Mouse (Mus musculus) adipocyte (in vitro differentiated cells): ENCODE data around the gene Stard13.
A peak's percentile ranks its signal among the peaks of the same experiment; 100 is the strongest.

Experiments
- DNase-seq: peaks from one replicate; pipeline ENCODE4 v3.0.0-alpha.2; 2016; ENCODE audit warnings: low spot score

Gene Stard13

GRCm38 (mm10) chr5:151142241-151142640 is 91.4 kb downstream of the Stard13 start:
- peak; percentile 91 for DNase-seq

GRCm38 (mm10) chr5:151137901-151138300 is 95.7 kb downstream of the Stard13 start:
- DNase-seq, result peak; percentile 55

GRCm38 (mm10) chr5:151137311-151137710 is 96.3 kb downstream of the Stard13 start:
- DNase-seq, result no peak

DNA sequence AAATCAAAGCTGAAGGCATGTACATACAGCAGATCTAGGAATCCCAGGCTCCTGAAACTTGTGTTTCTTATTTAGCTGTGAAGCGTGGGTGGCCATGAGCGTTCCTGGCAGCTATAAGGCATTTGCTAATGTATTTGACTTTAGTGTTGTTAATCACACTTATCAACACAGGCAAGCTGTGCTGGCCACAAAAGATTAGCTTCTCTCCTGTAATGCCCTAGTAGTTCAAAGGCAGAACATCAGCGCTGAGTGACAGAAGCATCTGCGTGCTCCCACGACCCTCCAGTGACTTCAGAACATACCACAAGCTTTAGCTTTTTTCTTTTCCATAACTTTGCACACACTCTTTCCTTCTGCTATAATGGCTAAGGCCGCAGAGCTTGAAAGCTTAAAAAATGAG is 97.7 kb downstream of the Stard13 start:
- no peak for DNase-seq

GRCm38 (mm10) chr5:151135078-151135826 is 98.4 kb downstream of the Stard13 start:
- peak; percentile 83 for DNase-seq

- no peak for DNase-seq
Measured at GRCm38 (mm10) chr5:151134202-151134601, 99.4 kb downstream of the Stard13 start.

DNA sequence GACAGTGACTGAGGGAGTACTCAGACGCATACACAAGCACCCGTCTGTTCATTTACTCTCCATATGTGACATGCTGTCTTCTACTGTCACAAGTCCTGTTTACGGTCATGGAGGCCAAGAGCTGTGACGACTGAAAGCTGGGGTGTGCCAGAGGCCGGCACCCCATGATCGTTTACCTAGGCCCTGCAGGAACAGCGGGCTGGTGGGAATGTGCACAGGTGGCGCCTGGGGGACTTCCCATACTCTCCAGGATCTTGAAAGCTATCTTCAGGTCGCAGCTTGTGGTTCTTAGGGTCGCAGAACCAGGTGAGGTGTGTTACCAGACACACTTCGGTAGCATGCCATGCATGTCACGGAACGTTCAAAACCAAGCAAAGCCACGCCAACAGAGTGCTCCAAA is 99.9 kb downstream of the Stard13 start:
- DNase-seq, result no peak

- DNase-seq, result peak; percentile 60
Measured at GRCm38 (mm10) chr5:151129762-151130161, 103.9 kb downstream of the Stard13 start.

DNA sequence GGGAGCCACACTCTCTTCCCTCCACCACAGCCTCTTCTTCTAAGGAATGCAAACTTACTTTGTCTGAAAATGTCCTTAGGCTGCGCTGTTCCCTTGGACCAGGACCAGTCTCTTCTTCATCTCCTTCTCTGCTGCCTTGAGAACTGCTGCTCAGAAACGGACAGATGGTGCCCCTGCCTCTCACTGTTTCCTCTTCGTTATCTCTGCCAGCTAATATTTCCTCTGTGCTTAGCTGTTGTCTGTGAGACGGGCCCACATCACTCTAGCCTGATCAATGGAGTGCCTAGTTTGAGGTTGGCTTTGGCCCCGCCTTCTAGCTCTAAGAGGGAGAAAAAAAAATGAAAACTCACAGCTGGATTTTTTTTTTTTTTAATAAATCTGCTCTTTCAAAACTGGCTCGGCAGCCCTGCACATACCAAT is 106.3 kb downstream of the Stard13 start:
- DNase-seq, result no peak

DNA sequence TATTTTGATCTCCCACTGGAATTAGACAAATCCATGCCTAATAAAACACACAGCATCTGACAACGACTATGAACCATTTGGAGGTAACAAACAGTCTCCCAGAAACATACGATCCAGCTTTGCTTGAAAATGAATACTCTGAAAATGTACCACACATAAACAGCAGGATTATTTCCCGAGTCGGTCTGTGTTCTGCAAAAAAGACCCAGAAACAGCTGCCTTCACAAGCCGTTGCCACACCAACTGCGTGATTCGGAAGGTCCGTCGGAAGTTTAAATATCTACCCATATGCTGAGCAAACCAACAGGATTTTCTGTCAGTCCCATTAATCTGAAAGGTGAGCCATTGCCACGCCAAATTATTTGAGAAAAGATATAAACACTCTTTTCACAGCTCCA is 107.0 kb downstream of the Stard13 start:
- DNase-seq, result no peak

DNA sequence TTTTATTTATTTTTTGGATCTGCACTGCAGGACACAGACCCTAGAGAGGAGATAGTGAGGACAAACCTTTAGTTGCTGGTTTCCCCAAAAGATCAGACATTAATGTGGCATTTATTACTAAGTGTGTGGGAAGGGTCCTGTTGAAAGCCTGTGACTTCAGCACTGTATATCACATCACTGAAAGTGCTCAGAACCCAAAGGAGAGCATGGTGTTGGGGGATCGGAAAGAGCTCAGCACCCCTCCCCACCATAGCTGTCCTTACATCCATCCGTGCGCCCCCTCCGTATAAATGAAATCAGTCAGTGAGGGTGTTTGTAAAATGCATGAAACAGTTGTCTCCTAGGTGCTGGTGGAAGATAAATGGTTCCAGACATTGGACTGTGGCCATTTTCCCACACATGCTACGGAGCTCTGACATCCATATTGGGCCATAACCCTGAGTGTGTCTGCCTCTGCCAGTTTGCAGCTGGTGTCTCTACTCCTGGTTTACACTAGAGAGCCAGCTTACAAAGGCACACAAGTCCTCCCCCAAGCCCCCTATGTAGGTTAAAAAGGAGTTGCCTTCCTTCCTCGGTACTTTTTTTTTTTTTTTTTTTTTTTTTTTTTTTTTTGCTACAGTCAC is 107.5 kb downstream of the Stard13 start:
- DNase-seq, result peak; percentile 46

- DNase-seq, result no peak
Measured at GRCm38 (mm10) chr5:151117846-151118245, 115.8 kb downstream of the Stard13 start.

DNA sequence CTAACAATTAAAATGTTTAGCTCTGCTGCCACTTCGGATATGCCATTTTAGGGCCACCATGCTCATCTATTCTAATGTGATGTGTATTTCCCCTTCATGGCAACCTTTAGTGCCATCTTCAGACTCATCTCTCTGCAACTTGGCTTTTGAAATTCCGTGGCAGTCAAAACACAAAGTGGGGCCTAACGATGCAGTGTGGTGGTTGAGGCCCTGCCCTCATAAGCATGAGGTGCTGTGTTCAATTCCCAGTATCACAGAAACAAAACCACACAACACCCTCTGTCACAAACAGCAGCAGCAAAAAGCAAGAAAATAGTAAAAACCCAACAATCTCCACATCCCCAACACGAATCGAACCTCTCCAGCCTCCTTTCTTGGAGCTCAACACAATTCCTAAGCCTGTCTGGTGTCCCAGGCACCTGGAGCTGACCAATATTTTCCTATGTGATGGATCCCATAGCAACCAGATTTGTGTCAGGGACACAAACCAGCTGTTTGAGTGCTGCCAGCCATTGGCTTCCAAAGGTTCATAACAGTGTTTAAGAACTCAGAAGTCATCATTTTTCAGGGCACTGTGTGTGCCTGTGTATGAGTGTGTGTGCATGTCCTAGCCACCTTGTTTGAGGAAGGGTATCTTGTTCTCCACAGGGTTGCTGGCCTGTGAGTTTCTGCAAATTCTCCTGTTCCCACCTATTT is 117.3 kb downstream of the Stard13 start:
- no peak for DNase-seq

GRCm38 (mm10) chr5:151112743-151113142 is 120.9 kb downstream of the Stard13 start:
- peak; percentile 43 for DNase-seq

DNA sequence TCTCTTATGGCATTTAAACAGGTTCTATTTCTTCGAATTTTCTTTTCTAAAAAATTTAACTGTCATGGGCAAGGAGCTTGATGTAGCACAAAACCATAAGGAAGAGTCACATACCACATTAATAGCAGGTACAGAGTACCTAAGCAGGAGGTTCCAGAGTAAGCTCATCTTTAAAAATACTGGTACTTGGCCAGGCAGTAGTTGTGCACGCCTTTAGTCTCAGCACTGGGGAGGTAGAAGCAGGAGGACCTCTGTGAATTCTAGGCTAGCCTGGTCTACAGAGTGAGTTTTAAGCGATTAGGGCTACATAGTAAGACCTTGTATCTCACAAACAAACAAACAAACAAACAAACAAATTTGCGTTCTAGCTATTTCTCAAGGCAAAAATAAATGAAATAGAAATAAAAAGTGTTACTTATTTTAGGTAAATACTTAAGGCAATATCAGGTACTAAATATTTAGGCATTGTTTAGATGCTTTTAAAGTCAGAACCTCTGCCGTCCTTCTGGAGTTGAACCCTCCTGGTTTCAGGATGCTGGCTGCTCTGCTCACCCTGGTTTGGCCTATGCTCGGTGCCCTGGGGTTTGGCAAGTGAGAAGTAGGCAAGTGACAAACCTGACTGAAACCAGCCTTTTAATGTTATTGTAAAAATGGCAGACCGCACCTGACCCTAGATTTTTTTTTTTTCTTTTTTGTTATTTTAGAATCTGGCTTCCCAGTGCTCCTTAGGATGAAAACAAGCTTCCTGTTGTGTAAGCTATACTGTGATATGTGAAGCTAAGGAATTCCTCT is 122.4 kb downstream of the Stard13 start:
- no peak for DNase-seq

GRCm38 (mm10) chr5:151110461-151110908 is 123.2 kb downstream of the Stard13 start:
- peak; percentile 89 for DNase-seq

DNA sequence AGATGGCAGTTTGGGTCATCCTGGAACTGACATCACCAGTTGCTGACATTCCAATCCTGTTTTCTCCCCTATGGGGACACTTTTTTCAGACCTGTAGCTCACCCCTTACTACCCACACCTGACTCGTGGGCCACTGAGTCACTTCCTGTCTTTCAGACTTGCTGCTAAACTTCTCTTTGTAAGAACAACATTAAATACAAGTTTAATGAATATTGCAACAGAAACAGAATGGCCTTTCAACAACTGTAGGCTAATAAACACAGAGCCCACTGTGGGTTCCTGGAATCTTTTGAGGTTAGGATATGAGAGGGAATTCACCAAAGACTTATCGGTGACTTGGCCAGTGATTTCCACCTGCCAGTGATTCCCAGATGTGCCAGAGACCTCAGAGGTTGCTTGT is 123.8 kb downstream of the Stard13 start:
- no peak for DNase-seq

DNA sequence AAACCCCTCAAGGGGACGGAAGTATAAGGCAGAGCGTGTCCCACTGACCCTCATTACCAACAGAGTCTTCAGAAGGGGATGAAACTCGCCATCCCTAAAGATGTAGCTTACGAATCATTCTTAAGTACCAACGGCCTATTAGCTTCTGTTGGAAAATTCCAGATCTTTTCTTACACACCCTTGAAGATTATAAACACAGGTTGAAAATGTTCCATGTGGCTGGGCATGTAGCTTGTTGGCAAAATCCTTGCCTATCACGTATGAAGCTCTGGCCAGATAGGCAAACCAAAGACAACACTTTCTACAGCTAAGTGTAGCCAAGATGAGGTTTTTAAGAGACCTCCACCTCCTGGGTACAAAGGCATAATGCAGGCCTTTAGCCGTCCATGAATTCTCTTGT is 124.7 kb downstream of the Stard13 start:
- DNase-seq, result no peak

DNA sequence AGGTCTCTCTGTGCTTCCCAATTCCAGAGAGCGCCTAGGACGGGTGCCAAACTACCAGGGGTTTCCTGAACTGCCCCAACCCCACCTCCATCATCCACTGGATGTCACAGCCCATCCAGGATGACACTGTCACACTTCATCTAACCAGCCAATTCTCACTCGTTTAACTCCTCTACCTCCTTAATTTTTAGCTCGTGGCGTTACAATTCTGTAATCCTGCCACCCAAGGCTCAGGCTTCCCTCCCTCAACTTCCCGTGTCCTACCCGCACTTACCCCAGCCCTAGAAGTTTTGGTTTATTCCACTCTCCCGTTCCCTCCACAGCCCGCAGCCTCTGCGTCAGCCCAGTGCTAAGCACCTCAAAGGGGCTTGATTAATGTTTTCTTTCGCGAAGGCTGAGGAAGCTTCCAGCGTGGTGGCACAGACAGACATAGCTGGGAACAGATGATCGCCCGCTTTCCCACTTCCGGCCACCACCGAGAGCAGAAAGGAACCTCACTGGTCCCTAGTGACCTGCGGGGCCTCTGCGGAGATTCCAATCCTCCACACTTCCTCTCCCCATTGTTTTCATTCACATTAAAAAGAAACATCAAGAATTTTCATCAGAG is 125.2 kb downstream of the Stard13 start:
- no peak for DNase-seq

DNA sequence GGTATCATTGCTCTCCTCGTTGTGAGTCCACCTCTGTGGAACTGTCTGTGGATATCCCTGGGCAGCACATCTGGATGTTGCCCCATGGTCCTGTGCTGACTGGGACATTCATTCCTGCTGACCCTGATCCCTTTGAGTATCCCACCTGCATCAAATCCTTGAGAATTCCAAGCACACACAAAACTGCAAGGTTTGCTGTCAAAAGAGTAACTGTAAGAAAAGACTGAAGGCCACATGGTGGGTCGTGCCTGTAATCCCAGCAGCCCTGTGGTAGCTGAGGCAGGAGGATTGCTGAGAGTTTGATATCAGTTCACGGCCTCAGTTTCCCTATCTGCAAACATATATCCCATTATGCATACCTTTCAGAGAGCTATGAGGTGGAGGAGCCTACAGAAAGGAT is 126.8 kb downstream of the Stard13 start:
- DNase-seq, result no peak

GRCm38 (mm10) chr5:151105054-151105971 is 128.3 kb downstream of the Stard13 start:
- DNase-seq, result no peak
